Comparison of ENCODE assay signal across 16 mouse cellular contexts in genomic region chr2:135614651-135615261, GRCm38 (mm10). TPM values are rescaled to one million over a fixed set of nuclear protein-coding genes. Genes with fewer than 3 reads are reported as not detected.
DNase-seq lines count a peak whose midpoint lies in the region; ATAC-seq lines count a peak whose summit lies in the region.
"Had no signal": no experiment of that assay in that cellular context is flagged by ENCODE, and none has a peak within 500 bp of the region (broad histone marks: within the 10 kb centered on the region; RNA-seq: fewer than 3 reads in every experiment).

No protein-coding gene starts in this region.

- 0 out of 2 replicates have a peak overlapping the region, but pooled peaks have one; percentile 24 for H3K4me2 ChIP-seq in heart, embryonic 12.5 days
- no peak overlapping the region for H3K4me2 ChIP-seq in midbrain, embryonic 11.5 days
- no peak overlapping the region for H3K4me2 ChIP-seq in midbrain, embryonic 13.5 days (replicated peaks)
- H3K4me2 ChIP-seq: limb, embryonic 12.5 days had no signal

- no peak overlapping the region for H3K4me3 ChIP-seq in heart, embryonic 12.5 days
- no peak overlapping the region for H3K4me3 ChIP-seq in midbrain, embryonic 11.5 days (ENCODE audit: low read depth, low read length)
- H3K4me3 ChIP-seq in midbrain, embryonic 10.5 days: no peak overlapping the region
- H3K4me3 ChIP-seq in midbrain, embryonic 13.5 days (replicated peaks): no peak overlapping the region
- H3K4me3 ChIP-seq: limb, embryonic 12.5 days had no signal

- no peaks in the 10 kb centered on the region for H3K36me3 ChIP-seq in heart, embryonic 12.5 days
- no peaks in the 10 kb centered on the region for H3K36me3 ChIP-seq in midbrain, embryonic 11.5 days (ENCODE audit: control insufficient read depth, insufficient read depth, low read length)
- H3K36me3 ChIP-seq in midbrain, embryonic 10.5 days: no peaks in the 10 kb centered on the region
- no peaks in the 10 kb centered on the region for H3K36me3 ChIP-seq in midbrain, embryonic 13.5 days
- H3K36me3 ChIP-seq: limb, embryonic 12.5 days had no signal

- WGBS in heart, embryonic 12.5 days: 20% methylated on average over 4 of the region's 4 CpGs
- WGBS in midbrain, embryonic 11.5 days: 6% methylated on average over 4 of the region's 4 CpGs
- WGBS in midbrain, embryonic 10.5 days: 10% methylated on average over 4 of the region's 4 CpGs
- WGBS in midbrain, embryonic 13.5 days: 4% methylated on average over 4 of the region's 4 CpGs

- H3K4me1 ChIP-seq in heart, embryonic 12.5 days (replicated peaks): no peaks in the 10 kb centered on the region
- peaks cover 4% of the 10 kb centered on the region for H3K4me1 ChIP-seq in midbrain, embryonic 11.5 days (ENCODE audit: control insufficient read depth, insufficient read depth, low read length)
- H3K4me1 ChIP-seq in midbrain, embryonic 10.5 days: peaks cover 11% of the 10 kb centered on the region
- H3K4me1 ChIP-seq in midbrain, embryonic 13.5 days (replicated peaks): peaks cover 11% of the 10 kb centered on the region
- H3K4me1 ChIP-seq: limb, embryonic 12.5 days had no signal

- ATAC-seq in heart, embryonic 12.5 days (ENCODE audit: insufficient number of reproducible peaks, low FRiP score): no peak
- ATAC-seq in midbrain, embryonic 11.5 days (ENCODE audit: low FRiP score): peak; percentile 73; the same call in 1 of the 2 replicates
- peak; percentile 79 for ATAC-seq in midbrain, embryonic 13.5 days
- ATAC-seq: activated CD4-positive, CD25-positive, alpha-beta regulatory T cell, adult 4 months had no signal

- no peaks in the 10 kb centered on the region for H3K27me3 ChIP-seq in heart, embryonic 12.5 days (replicated peaks)
- H3K27me3 ChIP-seq in midbrain, embryonic 11.5 days (ENCODE audit: control insufficient read depth, insufficient read depth, low read length): no peaks in the 10 kb centered on the region
- no peaks in the 10 kb centered on the region for H3K27me3 ChIP-seq in midbrain, embryonic 10.5 days (ENCODE audit: low read depth, poor library complexity, severe bottlenecking)
- no peaks in the 10 kb centered on the region for H3K27me3 ChIP-seq in midbrain, embryonic 13.5 days
- H3K27me3 ChIP-seq: limb, embryonic 12.5 days had no signal

- DNase-seq in heart, adult 8-10 months (ENCODE audit: low spot score): no peak
- DNase-seq in midbrain, embryonic 11.5 days (ENCODE audit: low spot score, missing footprints): peak; percentile 89
- no peak for DNase-seq in midbrain, embryonic 10.5 days (ENCODE audit: low spot score)
- DNase-seq in embryo, embryonic 10 days (ENCODE audit: low spot score): peak; percentile 26
- no peak for DNase-seq in B cell, adult 2 months
- DNase-seq in thymus, postnatal 36 days: no peak
- DNase-seq: cerebellum, adult 11-12 months; gastrocnemius, postnatal 10 days; kidney, adult 11 months; lung, postnatal 4 days; thymus, adult 2 months had no signal

- H3K27ac ChIP-seq in heart, embryonic 12.5 days (ENCODE audit: poor library complexity, severe bottlenecking): no peak overlapping the region
- no peak overlapping the region for H3K27ac ChIP-seq in midbrain, embryonic 11.5 days (ENCODE audit: low read depth, low read length)
- H3K27ac ChIP-seq in midbrain, embryonic 10.5 days (replicated peaks): no peak overlapping the region
- H3K27ac ChIP-seq in midbrain, embryonic 13.5 days: no peak overlapping the region
- H3K27ac ChIP-seq: limb, embryonic 12.5 days had no signal

- H3K9ac ChIP-seq in heart, embryonic 12.5 days: no peak overlapping the region
- no peak overlapping the region for H3K9ac ChIP-seq in midbrain, embryonic 11.5 days (ENCODE audit: low read length)
- no peak overlapping the region for H3K9ac ChIP-seq in midbrain, embryonic 13.5 days (replicated peaks)
- H3K9ac ChIP-seq: limb, embryonic 12.5 days had no signal

- no peaks in the 10 kb centered on the region for H3K9me3 ChIP-seq in heart, embryonic 12.5 days (replicated peaks)
- no peaks in the 10 kb centered on the region for H3K9me3 ChIP-seq in midbrain, embryonic 11.5 days (ENCODE audit: control insufficient read depth, low read length)
- no peaks in the 10 kb centered on the region for H3K9me3 ChIP-seq in midbrain, embryonic 10.5 days (replicated peaks)
- no peaks in the 10 kb centered on the region for H3K9me3 ChIP-seq in midbrain, embryonic 13.5 days
- H3K9me3 ChIP-seq: limb, embryonic 12.5 days had no signal

RNA-seq across cellular contexts. Expression of gene Plcb4, which starts 44.1 kb away (rescaled TPM):
- polyA plus RNA-seq in heart, embryonic 12.5 days (2016; fragmentation: Nextera tagmentation; extraction: Ambion mirVana): 33.2 and 34.4 TPM in 2 replicates
- total RNA-seq in heart, adult 8-10 months (2022): 10 to 100 TPM; 45.3 to 62.2 (median 56.4) TPM
- 14.5 and 17.7 TPM in 2 replicates for polyA plus RNA-seq in midbrain, embryonic 11.5 days (2014; fragmentation: Nextera tagmentation; extraction: Ambion mirVana)
- polyA plus RNA-seq in midbrain, embryonic 10.5 days (2016; fragmentation: Nextera tagmentation; extraction: Ambion mirVana): 15.7 and 17.5 TPM in 2 replicates
- 34.6 and 38.2 TPM in 2 replicates for polyA plus RNA-seq in midbrain, embryonic 13.5 days (2015; fragmentation: Nextera tagmentation; extraction: Ambion mirVana)
- total RNA-seq: MEL had no signal

Comparison
In these comparisons a context has a peak if more than half of its experiments do, and no peak if none do; other contexts are left out.
1. DNase-seq: peak in midbrain, embryonic 11.5 days (single experiment) and embryo, embryonic 10 days (single experiment); none in heart, adult 8-10 months (single experiment), midbrain, embryonic 10.5 days (single experiment), B cell, adult 2 months (0 of 2) and thymus, postnatal 36 days (0 of 2).